Mouse (Mus musculus) urinary bladder, postnatal 4 days (tissue): ENCODE measurements around the gene Foxred1.

Experiments used
- DNase-seq, 2 experiments: peaks; one replicate each; pipeline ENCODE4 v3.0.0; 2021 to 2022; ENCODE audit warnings: low spot score in 2 of 2

The Foxred1 gene

GRCm38 (mm10) chr9:35210542-35211474 is at the start of gene Foxred1:
Foxred1 (minus strand) TSS chr9:35211055.
- peak; percentile 98 to 99 for DNase-seq

- no peak for DNase-seq
Measured at GRCm38 (mm10) chr9:35257365-35257764, 46.5 kb upstream of the Foxred1 start.

GRCm38 (mm10) chr9:35249476-35249875 is 38.6 kb upstream of the Foxred1 start:
- no peak for DNase-seq

GRCm38 (mm10) chr9:35247405-35247804 is 36.5 kb upstream of the Foxred1 start:
- no peak for DNase-seq

- DNase-seq: no peak
Measured at GRCm38 (mm10) chr9:35239734-35240133, 28.9 kb upstream of the Foxred1 start.

- no peak for DNase-seq
Measured at GRCm38 (mm10) chr9:35238915-35239571, 28.2 kb upstream of the Foxred1 start.

GRCm38 (mm10) chr9:35238371-35238770 is 27.5 kb upstream of the Foxred1 start:
- DNase-seq: no peak

- DNase-seq: no peak
Measured at GRCm38 (mm10) chr9:35235996-35236395, 25.1 kb upstream of the Foxred1 start.

- DNase-seq: no peak
Measured at GRCm38 (mm10) chr9:35228671-35229070, 17.8 kb upstream of the Foxred1 start.

GRCm38 (mm10) chr9:35223466-35223865 is 12.6 kb upstream of the Foxred1 start:
- DNase-seq: no peak

GRCm38 (mm10) chr9:35217963-35218362 is 7.1 kb upstream of the Foxred1 start:
- no peak for DNase-seq

- no peak for DNase-seq
Measured at GRCm38 (mm10) chr9:35211573-35212511, 987 bp upstream of the Foxred1 start.

GRCm38 (mm10) chr9:35204421-35204820 is 6.4 kb downstream of the Foxred1 start:
- no peak for DNase-seq

- no peak for DNase-seq
Measured at GRCm38 (mm10) chr9:35203536-35203935, 7.3 kb downstream of the Foxred1 start.

GRCm38 (mm10) chr9:35200529-35201060 is 10.3 kb downstream of the Foxred1 start:
- no peak for DNase-seq

- DNase-seq: peak; percentile 87 to 94
Measured at GRCm38 (mm10) chr9:35199772-35200471, 10.9 kb downstream of the Foxred1 start, which contains the start of the genes Srpr and Tirap. Srpr (plus strand) TSS chr9:35200175. Tirap (minus strand) TSS chr9:35200291.

GRCm38 (mm10) chr9:35198945-35199771 is 11.7 kb downstream of the Foxred1 start:
- no peak for DNase-seq

GRCm38 (mm10) chr9:35198351-35198750 is 12.5 kb downstream of the Foxred1 start:
- no peak for DNase-seq

- DNase-seq: no peak
Measured at GRCm38 (mm10) chr9:35197625-35198024, 13.2 kb downstream of the Foxred1 start.

GRCm38 (mm10) chr9:35194048-35194447 is 16.8 kb downstream of the Foxred1 start:
- no peak for DNase-seq
